Mouse (Mus musculus) megakaryocyte, adult 5-6 weeks (primary cell): ENCODE results near the gene Vps26c. TPM values are rescaled to one million over a fixed set of nuclear protein-coding genes. Genes with fewer than 3 reads are reported as not detected.

Experiments used
- total RNA-seq, 2 experiments: library from RNA; stranded (forward) in 1 of 2; stranded (reverse) in 1 of 2; fragments of 153-499, 151-499 nt in 1 of 2; fragments of 221-1000, 200-1000 nt in 1 of 2; gene quantifications; 2 replicates each; pipeline versions ENCODE4 v1.2.3 to v1.2.4; 2015 to 2017

The Vps26c gene
- total RNA-seq, 2 experiments from 2014 or later = 43.3 to 45.6 TPM

Other genes starting within 250 kb of the Vps26c start
- gene Hlcs, start 213.3 kb downstream of the Vps26c start, total RNA-seq (2015) = 22.8 and 25.3 TPM in 2 replicates
- 14.8 and 21.9 TPM in 2 replicates for gene Hlcs, start 213.3 kb downstream of the Vps26c start, total RNA-seq (2017)
- gene Ripply3, start 198.4 kb downstream of the Vps26c start, total RNA-seq (2015) = 0.23 TPM in 1 of 2 replicates, not detected in the other
- gene Ripply3, start 198.4 kb downstream of the Vps26c start, total RNA-seq (2017) = not detected in 2 replicates
- gene Ttc3, start 156.2 kb downstream of the Vps26c start, total RNA-seq (2015) = 12.0 and 19.7 TPM in 2 replicates
- gene Ttc3, start 156.2 kb downstream of the Vps26c start, total RNA-seq (2017) = 39.3 and 56.6 TPM in 2 replicates
- gene Pigp, start 155.0 kb downstream of the Vps26c start, total RNA-seq (2015) = 9.9 and 11.1 TPM in 2 replicates
- gene Pigp, start 155.0 kb downstream of the Vps26c start, total RNA-seq (2017) = 4.8 and 10.2 TPM in 2 replicates
- 65.9 and 67.4 TPM in 2 replicates for gene Dyrk1a, start 43.2 kb upstream of the Vps26c start, total RNA-seq (2015)
- gene Dyrk1a, start 43.2 kb upstream of the Vps26c start, total RNA-seq (2017) = 62.2 and 66.8 TPM in 2 replicates